Mouse (Mus musculus) MEL-GATA-1-ER (cell line): ENCODE measurements around the gene Trip13.

ENCODE experiments used
- DNase-seq: peaks from one replicate; pipeline ENCODE4 v3.0.0-alpha.2; 2012; ENCODE audit warnings: low read depth; ENCODE audit errors: extremely low read depth

Gene Trip13

DNA sequence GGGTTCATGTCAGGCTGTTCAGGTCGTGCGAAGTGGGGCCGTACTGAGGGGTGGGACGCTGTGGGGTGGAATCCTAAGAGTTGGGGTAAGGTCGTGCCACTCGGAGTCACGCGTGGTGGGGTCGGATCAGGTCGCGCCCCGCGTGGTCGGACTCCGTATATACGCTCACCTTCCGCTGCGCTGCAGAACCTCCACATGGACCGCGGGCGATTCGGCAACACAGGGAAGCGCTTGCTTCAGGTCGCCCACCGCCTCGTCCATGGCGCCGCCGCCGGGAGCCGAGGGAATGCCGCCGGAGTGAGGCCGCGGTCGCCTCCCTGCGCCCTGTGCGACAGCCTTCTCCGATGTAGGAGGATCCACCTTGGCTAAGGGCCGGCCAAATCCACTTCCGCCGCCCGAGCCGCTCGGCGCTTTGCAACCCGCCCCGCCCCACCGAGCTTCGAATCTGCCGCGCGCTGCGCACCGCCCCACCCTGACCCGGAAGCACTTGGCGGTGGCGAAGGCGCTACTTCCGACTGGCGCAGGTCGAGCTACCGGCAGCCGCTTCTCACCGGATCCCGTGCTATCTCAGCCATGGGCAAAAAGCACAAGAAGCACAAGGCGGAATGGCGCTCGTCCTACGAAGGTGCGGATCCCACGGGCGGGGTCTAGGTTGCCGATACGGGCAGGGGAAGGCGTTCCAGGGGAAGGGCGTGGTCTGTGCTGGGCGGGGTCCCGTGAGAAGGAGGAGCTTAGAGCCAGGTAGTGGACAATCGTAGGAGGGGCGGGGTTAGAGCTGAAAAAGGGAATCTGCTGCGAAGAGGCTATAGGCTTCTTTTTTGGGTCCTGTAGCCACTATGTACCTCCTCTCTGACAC, at the start of gene Trip13, which contains the start of gene Brd9:
Gene Trip13 (minus strand): TSS at position 464 of the 856 bp plus-strand sequence.
Gene Brd9 (plus strand): TSS at position 491 of the 856 bp plus-strand sequence.
- peak; percentile 69 for DNase-seq

DNA sequence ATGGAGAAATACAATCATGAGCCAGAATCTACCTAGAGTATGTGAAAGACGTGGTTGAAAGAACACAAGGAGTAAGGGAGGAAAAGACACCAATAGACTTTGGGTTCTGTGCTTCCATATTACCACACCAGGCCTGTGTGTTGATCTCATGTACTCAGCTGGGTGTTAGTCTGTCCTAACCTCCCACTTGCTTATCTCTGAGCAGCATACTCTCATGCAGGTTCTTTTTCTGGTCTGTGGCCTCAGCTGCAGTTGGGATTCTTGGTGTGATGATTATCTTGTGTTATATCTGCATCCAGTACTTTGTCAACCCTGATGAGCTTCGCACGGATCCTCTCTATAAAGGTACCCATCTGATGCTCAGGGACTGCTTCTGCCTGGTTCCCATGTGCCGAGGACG, 39.4 kb upstream of the Trip13 start:
- no peak for DNase-seq

DNA sequence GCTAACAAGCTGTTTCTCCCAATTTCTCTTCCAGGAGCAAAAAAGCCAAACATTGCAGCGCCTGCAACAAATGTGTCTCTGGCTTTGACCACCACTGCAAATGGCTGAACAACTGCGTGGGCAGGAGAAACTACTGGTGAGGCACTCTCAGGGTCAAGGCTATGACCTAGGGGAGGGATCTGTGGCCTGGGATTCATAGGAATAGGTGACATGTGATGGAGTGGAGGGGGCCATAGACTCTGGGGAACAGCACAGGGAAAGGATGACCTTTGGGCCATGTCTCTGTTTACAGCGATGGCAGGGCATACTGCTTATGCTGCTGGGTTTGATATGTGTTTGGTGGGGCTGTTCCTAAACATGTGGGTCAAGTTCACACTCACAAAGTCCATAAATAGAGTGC, 36.9 kb upstream of the Trip13 start:
- DNase-seq: no peak

DNA sequence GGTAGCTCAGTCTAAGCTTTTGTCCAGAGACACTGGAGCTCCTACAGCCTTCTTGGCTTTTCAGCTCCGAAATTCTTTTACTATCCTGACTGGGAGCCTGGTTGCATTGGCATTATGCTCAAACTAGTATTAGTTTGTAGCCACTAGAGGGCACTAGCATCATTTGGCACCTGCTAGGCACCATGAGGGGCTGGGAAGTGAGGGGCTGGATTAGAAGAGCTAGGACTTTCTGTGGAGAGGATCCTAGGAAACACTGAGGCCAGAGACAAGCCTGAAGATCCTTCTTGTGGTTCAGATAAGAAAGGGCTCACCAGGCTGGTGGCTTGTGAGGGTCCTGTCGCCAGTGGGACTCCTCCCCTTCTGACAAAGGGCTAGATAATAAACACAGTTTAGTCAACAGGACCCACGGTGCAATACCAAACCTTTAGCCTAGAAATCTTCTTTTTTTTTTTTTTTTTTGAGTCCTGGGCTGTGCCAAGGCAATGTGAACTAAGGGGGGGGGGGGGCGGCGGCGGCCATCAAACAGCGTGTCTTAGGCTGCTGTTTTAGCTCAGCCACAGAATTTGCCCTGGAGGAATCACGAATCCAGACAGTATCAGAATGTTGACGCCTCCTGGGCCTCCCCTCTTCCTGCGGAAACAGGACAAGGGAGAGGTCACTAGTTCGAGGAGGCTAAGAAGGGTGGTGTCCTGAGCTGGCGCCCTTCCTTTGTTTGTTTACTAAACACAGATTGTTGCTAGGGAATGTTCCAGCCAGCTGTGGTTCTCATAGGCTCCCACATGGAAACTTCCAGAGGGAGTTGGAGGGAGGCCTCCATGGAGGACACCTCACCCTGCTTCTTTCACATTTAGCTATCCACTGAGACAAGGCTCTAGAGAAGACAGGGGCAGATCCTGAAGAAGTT, 33.2 kb upstream of the Trip13 start:
- peak; percentile 41 for DNase-seq

DNA sequence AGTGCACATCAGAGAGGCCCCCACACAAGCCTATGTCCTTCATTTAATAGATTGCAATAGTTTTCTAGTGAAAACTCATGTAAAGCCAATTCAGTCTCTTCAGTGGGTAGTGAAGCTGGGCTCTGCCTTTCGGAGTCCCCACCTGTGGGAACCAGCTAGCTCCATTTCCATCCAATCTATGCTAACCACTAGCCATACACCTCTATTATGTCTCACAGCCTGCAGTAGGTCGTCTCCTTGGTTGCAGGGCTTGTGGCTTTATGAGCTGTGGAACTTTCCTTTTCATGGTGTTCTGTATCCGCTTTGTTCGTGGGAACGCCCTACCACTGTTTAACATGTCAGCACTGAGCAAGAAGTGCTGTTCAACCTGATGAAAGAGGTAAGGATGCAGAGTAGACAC, 26.0 kb upstream of the Trip13 start, which contains the start of gene Zdhhc11:
Gene Zdhhc11 (plus strand): TSS at position 301 of the 400 bp plus-strand sequence.
- DNase-seq: no peak

DNA sequence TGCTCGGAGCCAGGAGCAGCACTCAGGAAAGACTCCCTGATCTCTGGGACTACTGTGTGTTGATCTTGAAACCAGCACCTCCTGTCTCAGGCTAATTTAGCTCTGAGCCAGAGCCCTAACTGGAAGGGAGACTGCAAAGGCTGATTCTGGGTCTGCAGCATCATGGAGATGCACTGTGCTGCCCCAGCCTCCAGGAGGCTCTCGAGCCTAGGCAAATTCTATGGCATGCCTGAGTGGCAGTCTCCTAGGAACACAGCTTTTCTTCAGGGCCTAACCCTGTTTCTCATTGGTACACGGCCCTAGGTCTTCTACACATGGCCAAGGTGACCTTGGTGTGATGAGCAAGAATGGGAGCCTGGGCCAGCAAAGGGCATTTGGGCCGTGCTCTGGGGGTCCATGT, 23.6 kb upstream of the Trip13 start:
- no peak for DNase-seq

DNA sequence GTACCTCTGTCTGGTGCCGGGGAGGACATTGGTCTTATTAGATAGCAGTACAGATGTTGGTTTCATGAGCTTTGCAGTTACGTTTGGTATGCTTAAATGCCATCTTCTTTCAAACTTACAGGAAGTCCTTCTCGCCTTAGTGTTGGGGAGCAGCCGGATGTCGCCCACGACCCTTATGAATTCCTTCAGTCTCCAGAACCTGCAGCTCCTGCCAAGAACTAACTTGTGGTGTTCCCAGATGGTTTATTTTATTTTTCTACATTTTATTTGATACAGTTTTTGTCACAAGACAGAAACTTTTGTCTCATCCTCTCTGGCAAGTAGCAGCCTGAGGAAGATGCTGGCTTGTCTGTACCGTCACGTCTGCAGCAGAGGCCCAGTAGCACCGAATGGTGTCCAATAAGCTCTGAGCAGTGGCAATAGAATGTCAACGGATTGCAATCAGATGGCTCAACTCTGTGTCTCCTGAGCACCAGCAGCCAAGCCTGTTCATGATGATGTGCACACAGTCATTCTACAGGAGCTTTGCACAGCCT, 22.6 kb upstream of the Trip13 start:
- DNase-seq: no peak

DNA sequence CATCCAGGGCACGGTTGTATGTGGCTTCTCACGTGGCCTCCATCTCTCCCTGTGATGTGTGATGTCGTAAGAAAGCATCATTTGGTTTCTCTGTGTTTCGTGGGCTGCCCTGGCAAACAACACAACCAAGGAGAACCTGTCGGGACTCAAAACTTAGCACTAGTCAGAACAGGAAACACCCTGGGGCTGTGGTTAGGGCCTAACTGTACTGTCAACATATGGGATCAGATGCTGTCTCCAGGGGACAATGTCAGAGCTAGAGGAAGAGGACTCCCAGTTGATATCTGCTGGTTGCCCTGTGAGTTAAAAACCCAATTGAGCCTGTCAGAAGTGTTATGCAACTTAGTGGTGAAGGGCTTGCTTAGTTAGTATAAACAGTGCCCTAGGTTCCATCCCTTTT, 17.9 kb upstream of the Trip13 start:
- no peak for DNase-seq

DNA sequence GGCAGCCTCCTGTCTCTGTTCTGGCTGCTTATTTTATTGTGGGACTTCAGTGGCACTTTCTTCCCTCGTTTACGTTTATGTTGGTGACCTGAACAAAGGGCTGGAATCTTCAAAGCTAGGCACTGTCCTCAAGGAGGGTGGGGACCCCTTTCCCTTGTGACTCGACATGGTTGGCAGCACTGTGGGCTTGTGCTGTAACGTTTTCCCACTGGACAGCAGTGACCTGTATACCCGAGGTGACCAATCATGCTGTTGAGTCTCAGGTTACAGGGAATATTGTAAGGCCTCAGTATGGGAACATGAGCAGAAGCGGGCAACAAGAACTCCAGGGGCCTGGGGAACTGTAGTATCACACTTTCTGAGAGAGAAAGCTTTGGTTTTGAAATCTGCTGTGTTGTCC, 17.1 kb upstream of the Trip13 start:
- DNase-seq: no peak

DNA sequence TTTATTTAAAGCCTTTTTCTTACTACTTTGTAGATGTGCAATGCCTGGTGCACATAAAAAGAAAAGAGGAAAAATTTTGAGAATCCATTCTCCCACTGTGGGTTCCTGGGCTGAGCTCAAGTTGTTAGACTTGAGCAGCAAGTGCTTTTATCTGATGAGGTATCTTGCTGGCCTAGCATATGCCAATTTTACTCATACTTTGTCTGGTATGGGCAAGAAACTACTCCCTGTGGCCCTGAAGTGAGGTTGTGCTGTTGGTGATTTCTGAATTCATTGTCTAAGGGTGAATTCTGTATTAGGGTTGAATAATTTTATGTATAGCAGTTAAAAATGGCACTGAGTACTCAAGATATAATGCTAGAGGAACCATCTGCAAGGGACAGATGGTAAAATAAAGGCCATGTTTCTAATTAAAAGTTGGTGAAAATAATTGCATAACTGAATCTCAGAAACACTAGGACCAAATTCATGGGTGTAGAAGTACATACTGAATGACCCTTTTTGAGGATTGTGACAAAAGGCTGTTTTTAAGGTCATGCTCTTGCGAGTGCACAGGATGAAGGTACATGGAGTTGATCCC, 16.1 kb upstream of the Trip13 start:
- no peak for DNase-seq

DNA sequence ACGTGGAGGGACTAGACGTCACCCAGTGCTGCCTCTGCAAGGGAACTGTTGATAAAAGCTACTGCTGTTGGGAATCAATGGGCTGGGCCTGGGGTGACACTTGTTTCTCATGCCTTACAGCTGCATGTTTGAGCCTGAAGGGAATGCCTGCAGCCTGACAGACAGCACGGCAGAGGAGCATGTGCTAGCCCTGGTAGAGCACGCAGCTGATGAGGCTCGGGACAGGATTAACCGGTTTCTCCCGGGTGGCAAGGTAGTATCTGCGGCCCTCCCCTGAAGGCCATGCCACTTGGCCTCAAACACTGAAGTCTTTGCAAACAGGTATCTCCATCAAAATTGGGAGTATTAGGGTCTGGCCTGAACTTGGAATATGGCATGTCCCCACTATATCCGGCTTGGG, 7.0 kb upstream of the Trip13 start:
- no peak for DNase-seq

DNA sequence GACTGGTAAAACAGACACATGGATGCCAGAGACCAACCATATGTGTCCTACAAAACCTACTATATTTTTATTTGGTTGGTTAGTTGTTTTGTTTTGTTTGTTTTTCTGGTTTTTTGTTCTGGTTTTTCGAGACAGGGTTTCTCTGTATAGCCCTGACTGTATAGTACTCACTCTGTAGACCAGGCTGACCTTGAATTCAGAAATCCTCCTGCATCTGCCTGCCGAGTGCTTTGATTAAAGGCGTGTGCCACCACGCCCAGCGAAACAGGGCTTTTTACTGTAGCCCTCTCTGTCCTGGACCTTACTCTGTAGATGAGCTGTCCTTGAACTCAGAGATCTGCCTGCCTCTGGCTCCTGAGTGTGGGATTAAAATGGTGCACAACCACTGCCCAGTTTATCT, 1.5 kb upstream of the Trip13 start:
- DNase-seq: no peak

DNA sequence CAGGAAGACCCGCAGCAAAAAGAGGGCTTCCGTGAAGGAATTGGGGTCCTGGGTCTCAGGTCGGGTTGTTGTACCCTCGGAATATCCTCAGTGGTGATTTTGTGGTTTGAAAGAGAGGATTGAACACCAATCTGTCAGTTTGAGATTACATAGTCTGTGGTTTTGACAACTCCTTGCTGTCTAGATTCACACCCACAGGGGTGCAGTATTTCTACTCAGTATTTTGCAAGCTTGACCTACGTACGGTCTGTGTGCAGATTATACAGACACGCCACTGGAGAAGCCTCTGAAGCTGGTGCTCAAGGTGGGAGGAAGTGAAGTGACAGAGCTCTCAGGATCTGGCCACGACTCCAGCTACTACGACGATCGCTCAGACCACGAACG, 585 bp upstream of the Trip13 start:
- peak; percentile 54 for DNase-seq

DNA sequence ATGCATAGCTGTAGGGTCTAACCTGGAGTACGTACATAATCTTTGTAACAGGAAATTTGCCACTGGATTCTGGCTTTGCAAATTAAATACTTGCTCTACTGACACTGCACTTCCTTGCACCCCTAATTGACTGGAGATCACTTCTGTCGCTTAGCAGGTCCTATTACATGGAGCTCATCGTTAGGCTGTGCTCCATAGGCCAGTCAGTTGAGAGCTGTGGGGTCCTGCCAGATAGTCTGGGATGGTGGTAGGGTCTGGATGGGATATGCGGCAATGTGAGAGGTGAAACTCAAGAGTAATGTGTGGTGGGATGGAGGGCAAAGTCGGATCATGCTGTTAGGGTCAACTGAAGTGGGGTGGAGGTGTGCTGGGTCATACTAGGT, 655 bp downstream of the Trip13 start:
- DNase-seq: peak; percentile 31

DNA sequence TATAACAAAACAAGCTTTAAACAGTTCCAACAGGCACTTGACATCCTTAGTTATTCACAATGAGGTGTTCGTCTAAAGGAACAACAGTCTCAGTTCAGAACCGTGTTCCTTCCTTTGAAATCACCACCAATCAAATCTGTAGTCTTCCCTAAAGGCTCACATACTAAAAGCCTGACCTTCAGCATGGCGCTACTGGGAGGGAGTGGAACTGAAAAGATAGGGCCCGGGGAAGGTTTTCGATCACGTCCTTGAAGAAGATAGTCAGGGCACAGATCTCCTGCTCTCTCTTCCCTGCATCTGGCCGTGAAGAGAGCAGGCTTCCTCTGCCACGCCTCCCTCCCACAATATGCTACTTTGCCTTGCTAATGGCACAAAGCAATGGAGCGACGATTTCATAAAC, 5.4 kb downstream of the Trip13 start:
- no peak for DNase-seq

DNA sequence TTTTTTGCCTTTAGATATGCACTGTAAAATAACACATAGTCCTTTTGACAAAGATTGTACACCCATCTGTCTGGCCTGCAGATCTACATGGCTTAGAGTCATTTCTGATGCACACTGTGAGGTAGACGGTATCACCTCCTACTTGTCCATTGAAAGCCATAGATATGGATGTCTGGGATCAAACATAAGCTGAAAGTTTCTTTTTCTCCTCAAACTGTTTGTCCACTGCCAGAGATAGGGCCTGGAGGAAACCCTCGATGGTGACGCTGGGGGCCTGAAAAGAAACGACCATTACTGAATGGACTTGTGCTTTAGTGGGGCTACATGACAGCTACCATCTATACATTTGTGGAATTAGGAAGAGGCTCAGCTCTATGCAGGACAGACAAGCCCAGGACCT, 24.5 kb downstream of the Trip13 start:
- DNase-seq: no peak

DNA sequence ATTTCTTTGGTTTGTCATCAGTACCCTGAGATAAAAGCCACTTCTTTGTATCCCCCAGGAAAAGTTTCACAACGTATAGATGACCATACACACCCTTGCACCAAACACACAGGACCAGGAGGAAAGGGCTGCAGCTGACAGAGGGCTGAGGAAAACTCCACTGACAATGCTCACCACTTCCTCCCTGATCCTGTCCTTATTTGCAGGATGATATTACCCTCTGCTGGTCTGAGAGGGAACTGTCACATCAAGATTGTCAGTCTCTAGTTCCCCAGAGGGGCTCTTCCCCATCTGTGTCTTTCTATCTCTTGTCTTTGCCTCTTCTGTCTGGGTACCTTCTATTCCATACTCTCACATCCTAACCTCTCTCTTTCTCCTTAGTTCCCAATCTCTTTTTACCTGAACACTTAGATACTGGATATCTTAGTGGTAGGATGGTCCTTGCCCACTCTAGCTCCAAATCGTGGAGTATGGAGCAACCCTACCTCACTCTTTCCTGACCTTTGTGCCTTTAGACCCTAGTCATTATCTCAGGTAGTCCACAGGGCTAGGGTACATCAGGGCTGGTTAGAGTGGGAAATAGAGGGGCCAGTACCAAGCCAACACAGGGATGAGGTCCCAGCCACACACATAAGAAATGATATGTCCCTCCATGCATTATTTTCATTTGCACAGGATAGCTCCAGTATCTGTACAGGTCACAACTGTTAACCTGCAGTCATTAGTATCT, 29.7 kb downstream of the Trip13 start:
- DNase-seq: peak; percentile 26

DNA sequence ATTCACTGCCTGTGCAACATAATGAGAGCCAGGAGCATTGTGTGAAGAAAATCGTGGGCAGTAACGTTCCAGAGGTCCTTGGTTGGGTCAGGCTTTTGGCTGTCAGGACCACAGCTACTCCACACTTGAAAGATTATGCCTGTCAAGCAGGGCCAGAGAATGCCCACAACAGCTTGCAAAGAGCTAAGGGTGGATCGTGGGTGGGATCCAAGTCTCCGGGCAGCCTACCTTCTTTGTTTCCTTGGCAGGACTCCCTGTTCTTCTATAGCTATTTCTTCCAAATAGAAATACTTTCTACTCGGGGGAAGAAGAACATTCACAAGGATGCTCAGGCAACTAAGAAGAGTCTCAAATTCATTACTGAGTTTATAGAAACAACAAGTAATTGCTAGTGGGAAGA, 30.4 kb downstream of the Trip13 start:
- no peak for DNase-seq

DNA sequence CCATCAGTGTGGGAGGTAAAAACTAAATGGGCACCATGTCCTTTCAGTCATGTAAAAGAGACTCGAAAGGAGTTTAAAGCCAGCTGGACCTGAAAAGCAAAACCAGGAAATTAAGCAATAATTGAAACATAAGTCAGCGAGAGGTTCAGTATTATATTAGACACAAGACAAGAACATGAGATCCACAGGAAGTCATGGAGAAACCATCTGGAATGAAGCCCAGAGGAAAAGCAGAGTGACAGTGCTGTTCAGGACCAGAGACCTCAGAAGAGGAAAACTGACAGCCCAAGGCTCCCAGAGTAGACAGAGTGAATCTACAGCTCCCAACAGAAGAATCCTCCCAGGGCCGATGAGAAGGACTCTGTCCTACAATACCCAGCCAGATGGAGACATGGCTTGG, 40.0 kb downstream of the Trip13 start:
- no peak for DNase-seq

DNA sequence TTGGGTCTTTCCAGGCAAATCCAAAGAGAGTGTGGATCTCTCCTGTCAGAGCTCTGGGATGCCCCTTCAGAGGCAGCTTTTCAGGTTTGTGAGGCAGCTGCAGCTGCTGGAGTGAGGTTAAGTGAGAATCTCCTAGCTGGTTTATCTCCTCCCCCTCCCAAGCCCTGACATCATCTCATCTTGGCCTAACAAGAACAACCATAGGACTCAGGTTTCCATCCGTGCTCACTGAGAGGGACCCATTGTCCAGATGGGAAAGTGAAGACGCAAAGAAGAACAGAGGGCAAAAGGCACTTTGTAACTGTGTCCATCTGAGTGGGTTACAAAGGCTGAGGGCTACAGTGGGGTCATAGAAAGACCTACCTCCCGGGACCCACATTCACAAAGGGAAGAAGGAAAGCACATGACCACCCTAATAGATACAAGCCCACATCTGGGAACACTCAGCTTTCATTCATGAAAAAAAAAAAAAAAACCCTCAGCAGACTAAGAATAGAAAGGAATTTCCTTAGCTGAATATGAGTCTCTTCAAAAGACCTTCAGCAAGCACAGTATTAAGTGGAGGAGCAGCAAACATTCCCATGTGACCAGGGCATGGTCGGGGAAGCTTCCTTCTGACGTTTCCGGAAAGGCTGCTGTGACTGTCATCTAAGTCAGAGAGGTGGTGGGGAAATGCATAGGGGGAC, 44.9 kb downstream of the Trip13 start:
- DNase-seq: no peak
